Mouse (Mus musculus): ENCODE measurements around the gene Stil.

Gene Stil

DNA sequence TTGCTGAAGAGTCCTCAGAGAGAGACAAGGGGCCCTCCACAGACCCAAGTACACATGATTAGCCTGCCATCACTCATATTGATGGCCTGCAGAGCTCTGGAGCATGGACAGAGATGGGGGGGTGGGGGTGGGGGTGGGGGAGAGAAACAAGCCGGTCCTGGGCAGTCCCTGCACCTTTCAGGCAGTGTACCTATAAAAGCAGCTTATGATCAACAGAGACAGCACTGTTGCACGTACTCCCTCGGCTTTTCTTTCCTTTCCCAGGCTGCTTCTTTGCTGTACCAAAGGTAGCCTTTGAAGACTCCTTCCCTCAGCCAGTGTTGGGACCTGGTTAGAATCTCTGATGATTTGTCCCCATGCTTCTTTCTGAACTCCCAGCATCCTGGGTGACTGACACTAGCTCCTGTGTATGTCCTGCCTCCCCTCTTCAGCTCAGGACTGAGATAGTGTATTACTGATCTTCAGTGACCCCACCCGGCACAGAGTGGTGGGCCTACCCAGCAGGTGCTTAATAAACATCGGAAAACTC is 79.9 kb downstream of the Stil start:
- DNase-seq (ENCODE audit: low spot score in 2 of 2), result no peak

DNA sequence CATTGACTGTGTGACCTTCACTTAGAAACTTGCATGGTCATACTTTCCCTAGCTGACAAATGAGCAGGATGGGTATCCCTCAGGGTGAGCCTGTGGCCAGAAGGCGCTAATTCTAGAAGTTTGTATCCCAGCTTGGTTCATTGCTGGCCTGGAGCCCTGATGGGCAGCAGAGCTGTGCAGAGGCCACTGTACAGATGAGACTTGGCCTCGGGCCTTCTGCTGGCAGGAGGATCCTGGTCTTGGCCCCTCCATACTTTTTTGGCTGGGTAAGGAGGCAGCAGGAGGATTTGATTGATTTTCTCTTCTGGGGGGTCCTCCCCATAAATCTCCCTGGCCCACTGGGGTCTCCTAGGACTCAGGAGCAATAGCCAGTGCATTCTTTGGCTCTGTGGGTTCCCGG is 83.1 kb downstream of the Stil start:
- DNase-seq (ENCODE audit: low spot score in 2 of 2), result no peak

DNA sequence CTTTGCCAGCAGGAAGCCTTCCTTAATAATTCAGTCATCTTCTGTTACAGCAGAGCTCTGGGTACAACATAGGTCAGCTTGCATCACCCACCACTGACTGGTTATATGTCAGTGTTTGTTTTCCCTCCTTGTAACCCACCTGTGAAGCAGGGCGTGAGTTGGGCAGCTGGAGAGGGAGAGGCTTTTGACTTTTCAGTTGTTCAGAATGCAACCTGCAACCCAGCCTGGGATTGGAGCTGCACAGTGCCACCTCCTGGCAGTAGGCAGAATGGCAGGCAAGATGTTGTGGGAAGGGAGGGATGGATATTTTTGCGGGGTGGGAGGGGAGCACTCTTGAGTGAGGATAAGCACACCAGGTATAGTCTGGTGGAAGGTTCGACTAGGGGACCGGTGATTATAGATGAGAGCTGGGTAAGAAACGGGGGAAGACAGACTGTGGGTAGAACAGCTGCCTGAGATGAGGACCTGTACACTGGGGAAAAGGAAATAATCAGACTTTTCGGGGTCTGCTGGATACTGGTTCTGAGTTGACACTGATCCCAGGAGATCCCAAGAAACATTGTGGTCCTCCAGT is 85.7 kb downstream of the Stil start:
- DNase-seq (ENCODE audit: low spot score in 2 of 2), result peak; percentile 17 to 30

DNA sequence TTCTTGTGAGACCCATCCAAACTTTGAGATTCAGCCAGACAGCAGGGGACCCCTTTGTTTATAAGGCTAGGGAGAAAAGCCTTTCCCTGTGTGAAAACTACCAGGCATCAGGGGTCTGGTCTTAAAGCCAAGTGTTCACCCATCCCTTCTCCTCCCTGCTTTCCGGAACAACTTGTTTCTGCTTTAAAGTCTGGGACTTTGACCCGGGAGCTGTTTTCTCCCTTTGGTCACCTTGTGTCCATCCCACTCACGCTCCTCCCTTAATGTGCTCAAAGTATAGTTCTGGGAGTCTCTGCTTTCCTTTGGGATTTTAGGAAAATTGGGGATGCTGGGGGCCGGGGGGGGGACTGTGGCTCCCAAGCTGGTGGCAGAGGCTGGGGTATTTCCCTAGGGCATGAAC is 86.3 kb downstream of the Stil start:
- no peak for DNase-seq (ENCODE audit: low spot score in 2 of 2)

DNA sequence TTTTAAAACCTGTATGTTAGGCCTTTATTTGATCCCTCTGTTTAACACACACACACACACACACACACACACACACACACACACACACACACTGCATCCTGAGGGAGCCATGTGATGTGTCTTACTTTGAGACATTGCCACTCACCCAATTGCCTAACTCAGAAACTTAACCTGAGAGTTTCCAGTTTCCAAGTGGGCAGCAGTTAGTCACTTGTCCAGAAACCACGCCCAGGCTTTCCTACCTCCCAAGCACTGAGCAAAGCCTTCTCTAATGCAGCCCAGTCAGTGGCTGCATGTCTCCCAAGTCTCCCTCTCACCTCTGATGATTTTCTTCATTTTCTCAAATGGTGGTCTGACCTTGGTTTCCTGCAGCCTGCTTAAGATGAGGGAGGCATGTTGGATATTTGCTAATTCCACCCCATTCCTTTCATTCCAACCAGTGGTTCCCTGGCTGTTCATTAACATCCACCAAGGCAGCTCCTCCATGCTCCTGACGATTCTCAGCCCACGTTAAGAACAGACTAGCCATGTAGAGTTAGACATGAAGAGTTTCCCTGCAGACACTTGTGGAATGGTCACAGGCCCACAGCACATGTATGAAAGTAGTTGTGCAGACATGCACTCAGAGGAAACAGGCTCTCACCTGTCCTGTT is 86.9 kb downstream of the Stil start:
- DNase-seq (ENCODE audit: low spot score in 2 of 2), result no peak

DNA sequence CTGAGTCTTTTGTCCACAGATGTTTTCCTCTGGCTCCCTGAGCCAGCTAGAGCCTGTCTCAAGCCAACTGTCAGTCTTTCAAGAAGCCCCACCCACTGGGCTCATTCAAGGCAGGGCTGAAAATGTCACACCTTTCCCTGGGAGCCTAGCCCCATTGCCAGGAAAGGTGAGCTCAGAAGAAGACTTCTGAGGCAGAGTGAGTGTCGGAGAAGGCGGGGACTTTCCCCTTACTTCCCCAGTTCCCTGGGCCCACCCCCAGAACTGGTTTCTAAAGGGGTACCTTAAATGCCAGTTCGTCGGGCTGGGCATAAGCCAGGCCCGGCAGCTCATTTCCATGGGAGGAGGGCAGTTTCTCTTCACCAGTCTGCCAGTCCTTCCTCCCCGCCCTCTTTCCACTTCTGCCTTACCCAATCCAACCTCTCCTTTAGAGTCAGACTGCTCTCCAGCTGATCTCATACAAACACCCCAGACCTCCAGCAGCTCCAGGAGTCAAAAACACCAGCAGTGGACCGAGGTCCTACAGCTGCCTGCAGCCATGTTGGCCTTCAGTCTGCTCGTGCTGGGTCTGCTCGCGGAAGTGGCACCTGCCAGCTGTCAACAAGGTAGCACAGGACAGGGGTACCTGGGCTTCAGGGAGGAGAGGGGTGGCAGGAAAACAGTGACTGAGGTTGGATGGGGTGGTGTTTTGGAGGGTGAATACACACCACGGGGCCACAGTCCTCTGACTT is 88.8 kb downstream of the Stil start, which contains the start of gene Pdzk1ip1:
Pdzk1ip1 (plus strand) TSS at position 98 of the 728 bp plus-strand sequence.
- peak; percentile 22 to 49 for DNase-seq (ENCODE audit: low spot score in 2 of 2)

DNA sequence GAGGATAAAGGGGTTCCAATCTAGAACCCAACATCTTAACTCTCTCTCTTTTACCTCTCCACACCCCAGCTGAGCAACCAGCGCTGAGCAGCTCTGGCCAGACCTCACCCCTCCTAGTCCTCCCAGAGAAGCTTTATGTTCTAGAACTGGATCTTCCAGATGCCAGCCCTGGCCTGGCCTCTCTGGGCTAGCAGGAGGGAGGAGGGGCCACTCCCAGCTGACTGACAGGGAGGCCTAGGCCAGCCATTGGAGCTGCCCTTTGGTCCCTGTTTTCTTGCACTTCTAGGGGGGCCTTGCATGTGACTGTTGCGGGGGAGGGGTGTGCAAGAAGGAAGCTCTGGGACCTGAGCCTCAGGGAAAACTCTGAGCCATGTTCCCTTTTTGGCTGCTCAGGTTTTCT is 90.6 kb downstream of the Stil start:
- no peak for DNase-seq (ENCODE audit: low spot score in 2 of 2)

DNA sequence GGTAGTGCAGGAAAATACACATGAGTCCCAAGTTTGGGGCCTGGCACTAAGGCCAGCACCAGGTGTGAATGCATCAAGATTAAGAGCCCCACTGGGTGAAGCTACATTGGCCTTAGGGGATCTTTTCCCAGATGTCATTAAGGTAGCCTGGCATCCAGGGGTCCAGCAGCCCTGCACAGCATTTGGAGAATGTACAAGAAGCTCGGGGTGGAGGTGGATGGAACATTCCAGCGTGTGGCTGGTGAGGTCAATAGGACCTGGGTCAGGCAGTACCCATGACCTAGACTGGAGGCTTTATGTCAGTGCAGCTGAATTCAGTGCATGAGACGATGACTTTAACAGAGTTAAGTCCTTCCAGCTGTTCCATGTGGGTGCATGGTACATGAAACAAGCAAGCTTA is 91.8 kb downstream of the Stil start:
- no peak for DNase-seq (ENCODE audit: low spot score in 2 of 2)
